Comparison of ENCODE assay signal across 28 mouse cellular contexts in the genomic region with DNA sequence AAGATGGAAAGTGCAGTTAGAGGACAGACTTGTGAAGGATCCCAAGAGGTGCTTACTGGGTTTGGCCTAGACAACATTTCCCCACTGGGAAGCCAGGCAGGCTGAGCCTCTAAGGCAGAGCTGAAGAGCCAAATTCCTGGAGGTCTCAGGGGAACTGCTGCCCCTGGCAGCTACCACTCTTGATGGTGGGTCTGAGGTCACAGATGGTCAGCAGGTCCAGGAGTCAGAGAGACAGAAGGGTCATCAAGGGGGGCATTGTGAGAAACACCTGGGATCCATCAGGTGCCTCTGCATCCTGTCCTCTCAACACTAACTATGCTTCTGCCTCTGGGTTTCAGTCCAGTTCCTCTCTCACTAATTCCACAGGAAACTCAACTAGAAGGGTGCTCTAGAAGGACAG. TPM values are rescaled to one million over a fixed set of nuclear protein-coding genes. Genes with fewer than 3 reads are reported as not detected.
"Had no signal": no experiment of that assay in that cellular context is flagged by ENCODE, and none has a peak within 500 bp of the region (broad histone marks: within the 10 kb centered on the region; RNA-seq: fewer than 3 reads in every experiment).

No protein-coding gene starts in this region.

- H3K36me3 ChIP-seq: heart, embryonic 13.5 days; heart, embryonic 15.5 days; hindbrain, embryonic 10.5 days; hindbrain, embryonic 12.5 days; intestine, embryonic 15.5 days; limb, embryonic 13.5 days; limb, embryonic 15.5 days had no signal

- H3K4me2 ChIP-seq: heart, embryonic 11.5 days; heart, embryonic 13.5 days; heart, embryonic 15.5 days; hindbrain, embryonic 12.5 days; hindbrain, embryonic 14.5 days; intestine, embryonic 15.5 days; limb, embryonic 13.5 days; limb, embryonic 15.5 days had no signal

- ATAC-seq: hindbrain, embryonic 16.5 days; inflammation-experienced regulatory T-cells, adult 6 months; intestine, embryonic 15.5 days; intestine, postnatal 0 days had no signal

- DNase-seq: gastrocnemius, adult 2 months; gastrocnemius, postnatal 10 days; gastrocnemius, postnatal 25 days; heart, adult 2 months; heart, postnatal 14 days; heart, postnatal 36 days; kidney, adult 18-20 months; kidney, adult 8-10 months; kidney, postnatal 10 days; kidney, postnatal 25 days; kidney, postnatal 4 days had no signal

- H3K27me3 ChIP-seq: heart, embryonic 13.5 days; heart, embryonic 15.5 days; hindbrain, embryonic 12.5 days; intestine, embryonic 15.5 days; limb, embryonic 13.5 days; limb, embryonic 15.5 days had no signal

- H3K4me3 ChIP-seq: gastrocnemius, adult 2 months; heart, adult 2 months; heart, embryonic 13.5 days; heart, embryonic 15.5 days; hindbrain, embryonic 10.5 days; hindbrain, embryonic 12.5 days; intestine, embryonic 15.5 days; layer of hippocampus, adult 2 months; left cerebral cortex, adult 2 months; limb, embryonic 13.5 days; limb, embryonic 15.5 days had no signal

- H3K9ac ChIP-seq: heart, embryonic 13.5 days; heart, embryonic 15.5 days; hindbrain, embryonic 12.5 days; hindbrain, embryonic 14.5 days; intestine, embryonic 15.5 days; limb, embryonic 13.5 days; limb, embryonic 15.5 days had no signal

- H3K27ac ChIP-seq: gastrocnemius, adult 2 months; heart, adult 2 months; heart, embryonic 13.5 days; heart, embryonic 15.5 days; hindbrain, embryonic 10.5 days; hindbrain, embryonic 12.5 days; hindbrain, embryonic 14.5 days; intestine, embryonic 15.5 days; layer of hippocampus, adult 2 months; left cerebral cortex, adult 2 months; limb, embryonic 13.5 days; limb, embryonic 15.5 days had no signal

- H3K9me3 ChIP-seq: heart, embryonic 13.5 days; heart, embryonic 15.5 days; hindbrain, embryonic 10.5 days; hindbrain, embryonic 12.5 days; intestine, embryonic 15.5 days; limb, embryonic 13.5 days; limb, embryonic 15.5 days had no signal

- H3K4me1 ChIP-seq: heart, embryonic 13.5 days; heart, embryonic 15.5 days; hindbrain, embryonic 10.5 days; hindbrain, embryonic 12.5 days; intestine, embryonic 15.5 days; limb, embryonic 13.5 days; limb, embryonic 15.5 days had no signal

RNA-seq across cellular contexts. Expression of gene Mlip, which starts 10.1 kb away (rescaled TPM):
- total RNA-seq: granulocyte monocyte progenitor cell, adult 5-6 weeks; liver, adult 2 months had no signal
- polyA plus RNA-seq: kidney, embryonic 14.5 days; liver, adult 2 months had no signal
